Mouse (Mus musculus) erythroblast, embryonic 14.5 days (primary cell): ENCODE measurements around the gene Ehf.

ENCODE experiments used
- GATA1 ChIP-seq: IDR thresholded peaks from 2 replicates; pipeline ENCODE4 v1.6.1; 2012; ENCODE audit warnings: low read length, inconsistent platforms, mixed read lengths
- TAL1 ChIP-seq: IDR thresholded peaks from 3 replicates; pipeline ENCODE4 v1.6.1; 2012; ENCODE audit warnings: low read length, inconsistent platforms, mixed read lengths

- TF ChIP-seq GATA1 (no peak), TAL1 (no peak)
These were observed 43.7 kb upstream of the Ehf start for GRCm38 (mm10) chr2:103346751-103347289.
